Mouse (Mus musculus) ES-Bruce4 (cell line): Measurements from ENCODE around the gene BC035947.

Experiments used
- CTCF ChIP-seq: IDR thresholded peaks from one replicate; pipeline ENCODE4 v1.8.1; 2011; ENCODE audit warnings: low read depth, low read length
- POLR2A ChIP-seq: IDR thresholded peaks from one replicate; pipeline ENCODE4 v1.8.1; 2011; ENCODE audit warnings: low read length; ENCODE audit not compliant: insufficient read depth

DNA sequence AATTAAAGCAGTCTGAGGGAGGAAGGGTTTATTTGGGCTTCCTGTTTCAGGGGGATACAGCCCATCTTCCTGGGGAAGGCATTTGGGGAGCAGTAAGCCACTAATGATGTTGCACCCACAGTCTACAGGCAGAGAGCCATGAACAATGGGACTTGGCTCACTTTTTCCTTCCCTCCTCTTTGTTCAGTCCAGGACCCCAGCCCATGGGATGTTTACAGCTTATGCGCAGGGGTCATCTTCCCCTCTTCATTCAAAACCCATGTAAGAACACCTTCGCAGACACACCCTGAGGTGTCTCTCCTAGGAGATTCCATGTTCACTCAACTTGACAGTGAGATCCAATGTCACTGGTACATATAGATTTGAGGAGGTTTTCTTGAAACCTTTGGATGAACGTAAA, 16.4 kb upstream of the BC035947 start:
- TF ChIP-seq CTCF (no peak), POLR2A (no peak)
